Mouse (Mus musculus) ES-Bruce4 (cell line): ENCODE measurements around the gene Copz1.

Experiments used
- CTCF ChIP-seq: IDR thresholded peaks from one replicate; pipeline ENCODE4 v1.8.1; 2011; ENCODE audit warnings: low read depth, low read length
- POLR2A ChIP-seq: IDR thresholded peaks from one replicate; pipeline ENCODE4 v1.8.1; 2011; ENCODE audit warnings: low read length; ENCODE audit not compliant: insufficient read depth

GRCm38 (mm10) chr15:103335488-103336235 is 63.1 kb downstream of the Copz1 start:
- TF ChIP-seq CTCF (no peak), POLR2A (no peak)
